Mouse (Mus musculus): ENCODE data around the gene Nfkbiz. TPM values are rescaled to one million over a fixed set of nuclear protein-coding genes. Genes with fewer than 3 reads are reported as not detected.

Nfkbiz gene
- polyA plus RNA-seq, 1 experiment from 2014 or later: 4.6 TPM

- no peaks in the 10 kb centered on the region for H3K27me3 ChIP-seq
- H3K9me3 ChIP-seq: no peaks in the 10 kb centered on the region
- no peak for ATAC-seq (ENCODE audit: insufficient number of reproducible peaks, low FRiP score, low TSS enrichment, low read depth)
- no peaks in the 10 kb centered on the region for H3K36me3 ChIP-seq
- H3K4me2 ChIP-seq: no peak overlapping the region
- WGBS: 74% methylated on average over 5 of the region's 5 CpGs
- H3K4me3 ChIP-seq: no peak overlapping the region
- H3K4me1 ChIP-seq: peaks cover 4% of the 10 kb centered on the region; the same call in 1 of the 2 replicates
- no peak overlapping the region for H3K27ac ChIP-seq
- no peak overlapping the region for H3K9ac ChIP-seq
Measured at GRCm38 (mm10) chr16:55788671-55789070, 50.0 kb downstream of the Nfkbiz start.

- no peaks in the 10 kb centered on the region for H3K36me3 ChIP-seq
- no peak overlapping the region for H3K27ac ChIP-seq
- H3K9ac ChIP-seq: no peak overlapping the region
- no peak for ATAC-seq (ENCODE audit: insufficient number of reproducible peaks, low FRiP score, low TSS enrichment, low read depth)
- H3K4me1 ChIP-seq: peaks cover 4% of the 10 kb centered on the region; the same call in 1 of the 2 replicates
- no peak overlapping the region for H3K4me3 ChIP-seq
- H3K4me2 ChIP-seq: no peak overlapping the region
- 79% methylated on average over 13 of the region's 13 CpGs for WGBS
- H3K9me3 ChIP-seq: no peaks in the 10 kb centered on the region
- H3K27me3 ChIP-seq: no peaks in the 10 kb centered on the region
Measured at GRCm38 (mm10) chr16:55787385-55788072, 51.2 kb downstream of the Nfkbiz start.

GRCm38 (mm10) chr16:55784379-55784778 lies 54.3 kb downstream of the Nfkbiz start:
- ATAC-seq (ENCODE audit: insufficient number of reproducible peaks, low FRiP score, low TSS enrichment, low read depth): no peak
- Histone ChIP-seq H3K27me3 (no peaks in the 10 kb centered on the region), H3K4me3 (no peak overlapping the region), H3K4me1 (peaks cover 4% of the 10 kb centered on the region; the same call in 1 of the 2 replicates), H3K36me3 (no peaks in the 10 kb centered on the region), H3K27ac (no peak overlapping the region), H3K9me3 (no peaks in the 10 kb centered on the region), H3K9ac (no peak overlapping the region), H3K4me2 (no peak overlapping the region)
- 64% methylated on average over 7 of the region's 7 CpGs for WGBS

- no peak overlapping the region for H3K4me2 ChIP-seq
- ATAC-seq (ENCODE audit: insufficient number of reproducible peaks, low FRiP score, low TSS enrichment, low read depth): no peak
- H3K9me3 ChIP-seq: no peaks in the 10 kb centered on the region
- no peaks in the 10 kb centered on the region for H3K27me3 ChIP-seq
- 61% methylated on average over 3 of the region's 3 CpGs for WGBS
- H3K27ac ChIP-seq: no peak overlapping the region
- H3K9ac ChIP-seq: no peak overlapping the region
- no peak overlapping the region for H3K4me3 ChIP-seq
- H3K4me1 ChIP-seq: peaks cover 4% of the 10 kb centered on the region; the same call in 1 of the 2 replicates
- H3K36me3 ChIP-seq: no peaks in the 10 kb centered on the region
Measured at GRCm38 (mm10) chr16:55783923-55784322, 54.8 kb downstream of the Nfkbiz start.

- Histone ChIP-seq H3K27ac (no peak overlapping the region), H3K4me1 (peaks cover 4% of the 10 kb centered on the region; the same call in 1 of the 2 replicates), H3K9ac (no peak overlapping the region), H3K36me3 (no peaks in the 10 kb centered on the region), H3K27me3 (no peaks in the 10 kb centered on the region), H3K4me3 (no peak overlapping the region), H3K4me2 (no peak overlapping the region), H3K9me3 (no peaks in the 10 kb centered on the region)
- 86% methylated on average over 2 of the region's 2 CpGs for WGBS
- ATAC-seq (ENCODE audit: insufficient number of reproducible peaks, low FRiP score, low TSS enrichment, low read depth): no peak
Measured at GRCm38 (mm10) chr16:55782911-55783310, 55.8 kb downstream of the Nfkbiz start.

GRCm38 (mm10) chr16:55781809-55782208 lies 56.9 kb downstream of the Nfkbiz start:
- Histone ChIP-seq H3K27me3 (no peaks in the 10 kb centered on the region), H3K4me3 (no peak overlapping the region), H3K36me3 (no peaks in the 10 kb centered on the region), H3K9ac (no peak overlapping the region), H3K27ac (no peak overlapping the region), H3K4me1 (peaks cover 4% of the 10 kb centered on the region; the same call in 1 of the 2 replicates), H3K9me3 (no peaks in the 10 kb centered on the region), H3K4me2 (no peak overlapping the region)
- WGBS: 86% methylated on average over 5 of the region's 5 CpGs
- ATAC-seq (ENCODE audit: insufficient number of reproducible peaks, low FRiP score, low TSS enrichment, low read depth): no peak

GRCm38 (mm10) chr16:55780958-55781558 lies 57.6 kb downstream of the Nfkbiz start:
- Histone ChIP-seq H3K4me1 (peaks cover 4% of the 10 kb centered on the region; the same call in 1 of the 2 replicates), H3K27ac (no peak overlapping the region), H3K27me3 (no peaks in the 10 kb centered on the region), H3K9me3 (no peaks in the 10 kb centered on the region), H3K4me2 (no peak overlapping the region), H3K36me3 (no peaks in the 10 kb centered on the region), H3K9ac (no peak overlapping the region), H3K4me3 (no peak overlapping the region)
- no peak for ATAC-seq (ENCODE audit: insufficient number of reproducible peaks, low FRiP score, low TSS enrichment, low read depth)
- 37% methylated on average over 5 of the region's 5 CpGs for WGBS

GRCm38 (mm10) chr16:55776329-55776728 lies 62.4 kb downstream of the Nfkbiz start:
- Histone ChIP-seq H3K4me2 (no peak overlapping the region), H3K27ac (no peak overlapping the region), H3K4me3 (no peak overlapping the region), H3K9ac (no peak overlapping the region), H3K36me3 (no peaks in the 10 kb centered on the region), H3K27me3 (no peaks in the 10 kb centered on the region), H3K4me1 (no peaks in the 10 kb centered on the region), H3K9me3 (no peaks in the 10 kb centered on the region)
- WGBS: 87% methylated on average over 11 of the region's 11 CpGs
- no peak for ATAC-seq (ENCODE audit: insufficient number of reproducible peaks, low FRiP score, low TSS enrichment, low read depth)

GRCm38 (mm10) chr16:55770247-55770646 lies 68.5 kb downstream of the Nfkbiz start:
- Histone ChIP-seq H3K27ac (no peak overlapping the region), H3K4me3 (no peak overlapping the region), H3K4me1 (no peaks in the 10 kb centered on the region), H3K27me3 (no peaks in the 10 kb centered on the region), H3K9ac (no peak overlapping the region), H3K9me3 (no peaks in the 10 kb centered on the region), H3K4me2 (no peak overlapping the region), H3K36me3 (no peaks in the 10 kb centered on the region)
- no peak for ATAC-seq (ENCODE audit: insufficient number of reproducible peaks, low FRiP score, low TSS enrichment, low read depth)
- 73% methylated on average over 3 of the region's 3 CpGs for WGBS

Other genes starting within 250 kb of the Nfkbiz start
- gene Nxpe3, start 56.4 kb upstream of the Nfkbiz start, polyA plus RNA-seq (2015; fragmentation: Nextera tagmentation; extraction: Ambion mirVana): 0.45 and 0.59 TPM in 2 replicates
- 7.2 and 8.6 TPM in 2 replicates for gene Cep97, start 96.0 kb upstream of the Nfkbiz start, polyA plus RNA-seq (2015; fragmentation: Nextera tagmentation; extraction: Ambion mirVana)
- gene Rpl24, start 127.4 kb upstream of the Nfkbiz start, polyA plus RNA-seq (2015; fragmentation: Nextera tagmentation; extraction: Ambion mirVana): 617 and 730 TPM in 2 replicates
- 17.7 and 20.9 TPM in 2 replicates for gene Zbtb11, start 135.0 kb upstream of the Nfkbiz start, polyA plus RNA-seq (2015; fragmentation: Nextera tagmentation; extraction: Ambion mirVana)
- gene Pcnp, start 190.8 kb upstream of the Nfkbiz start, polyA plus RNA-seq (2015; fragmentation: Nextera tagmentation; extraction: Ambion mirVana): 220 and 225 TPM in 2 replicates
- 24.3 and 24.7 TPM in 2 replicates for gene Trmt10c, start 198.9 kb upstream of the Nfkbiz start, polyA plus RNA-seq (2015; fragmentation: Nextera tagmentation; extraction: Ambion mirVana)
- gene Senp7, start 209.4 kb upstream of the Nfkbiz start, polyA plus RNA-seq (2015; fragmentation: Nextera tagmentation; extraction: Ambion mirVana): 36.1 and 36.9 TPM in 2 replicates

Data from limb, embryonic 15.5 days (tissue).